Mouse (Mus musculus) lung, embryonic 14.5 days (tissue): ENCODE data around the gene Etv6. TPM values are rescaled to one million over a fixed set of nuclear protein-coding genes. Genes with fewer than 3 reads are reported as not detected.
A peak's percentile ranks its signal among the peaks of the same experiment; 100 is the strongest.

Experiments
- ATAC-seq: fragments of 200-750 bp; cut with Nextera tagmentation; 2 replicates; pipeline ENCODE4 v1.8.0; 2017; ENCODE audit warnings: mild to moderate bottlenecking, moderate TSS enrichment, moderate library complexity; ENCODE audit not compliant: insufficient read depth
- DNase-seq: peaks from one replicate; pipeline ENCODE4 v3.0.0-alpha.2; 2015
- H3K27ac ChIP-seq: fragments of 300-500 bp; sonication (generic); 2 replicates; pipeline ENCODE4 v1.5.1; 2014; ENCODE audit warnings: low read depth, mild to moderate bottlenecking, moderate library complexity
- H3K27me3 ChIP-seq: fragments of 300-500 bp; sonication (generic); 2 replicates; pipeline ENCODE4 v1.6.1; 2014; ENCODE audit warnings: low read length, control low read depth; ENCODE audit not compliant: insufficient read depth
- H3K36me3 ChIP-seq: fragments of 300-500 bp; sonication (generic); 2 replicates; pipeline ENCODE4 v1.6.1; 2014; ENCODE audit warnings: control low read depth; ENCODE audit not compliant: insufficient read depth
- H3K4me1 ChIP-seq: fragments of 300-500 bp; sonication (generic); 2 replicates; pipeline ENCODE4 v1.6.1; 2014; ENCODE audit warnings: antibody characterized with exemption, control low read depth; ENCODE audit not compliant: insufficient read depth
- H3K4me2 ChIP-seq: fragments of 300-500 bp; sonication (generic); 2 replicates; pipeline ENCODE4 v1.6.1; 2014; ENCODE audit warnings: mild to moderate bottlenecking
- H3K4me3 ChIP-seq: fragments of 300-500 bp; sonication (generic); 2 replicates; pipeline ENCODE4 v1.5.1; 2014; ENCODE audit warnings: low read depth, low read length
- H3K9ac ChIP-seq: fragments of 300-500 bp; sonication (generic); 2 replicates; pipeline ENCODE4 v1.6.1; 2014
- H3K9me3 ChIP-seq: fragments of 300-500 bp; sonication (generic); 2 replicates; pipeline ENCODE4 v1.6.1; 2016; ENCODE audit warnings: low read depth, low read length, control low read depth
- CTCF ChIP-seq: IDR thresholded peaks from 2 replicates; pipeline ENCODE4 v1.5.1; 2016; ENCODE audit warnings: antibody characterized with exemption, low read depth
- WGBS: fragments of 180-500 bp; shearing (Covaris S2); extraction: QIAGEN DNeasy Blood & Tissue Kit; methylation state at CpG from one replicate; pipeline ENCODE4 v1.1.7; 2014; 5-methylcytosine and 5-hydroxymethylcytosine counted together
- polyA plus RNA-seq: library from polyadenylated mRNA; unstranded; fragments of >200 nt; fragmentation: Nextera tagmentation; extraction: Ambion mirVana; gene quantifications from 2 replicates; pipeline ENCODE4 v1.2.1, GENCODE M21; 2014

Gene Etv6
- polyA plus RNA-seq, 1 experiment from 2014 or later: 21.4 TPM

- peak; percentile 87 for ATAC-seq
- peaks cover 36% of the 10 kb centered on the region for H3K4me1 ChIP-seq
Observed at GRCm38 (mm10) chr6:134188719-134189118, 153.2 kb downstream of the Etv6 start.

GRCm38 (mm10) chr6:134189174-134189573 lies 153.7 kb downstream of the Etv6 start:
- H3K4me3 ChIP-seq: no peak overlapping the region
- 9% methylated on average over 5 of the region's 5 CpGs for WGBS
- no peaks in the 10 kb centered on the region for H3K36me3 ChIP-seq
- DNase-seq (no peak), ATAC-seq (peak; percentile 46)
- H3K4me2 ChIP-seq: peak overlapping the region; percentile 16
- peaks cover 33% of the 10 kb centered on the region for H3K4me1 ChIP-seq
- peak overlapping the region; percentile 48 for H3K27ac ChIP-seq
- no peak for TF ChIP-seq CTCF
- H3K9me3 ChIP-seq: no peaks in the 10 kb centered on the region
- no peaks in the 10 kb centered on the region for H3K27me3 ChIP-seq
- no peak overlapping the region for H3K9ac ChIP-seq

More at GRCm38 (mm10) chr6:134188719-134189118, 153.2 kb downstream of the Etv6 start:
- Histone ChIP-seq H3K4me2 (no peak overlapping the region), H3K4me3 (no peak overlapping the region), H3K27me3 (no peaks in the 10 kb centered on the region), H3K9me3 (no peaks in the 10 kb centered on the region), H3K9ac (no peak overlapping the region), H3K27ac (peak overlapping the region; percentile 48), H3K36me3 (no peaks in the 10 kb centered on the region)
- peak; percentile 85 for DNase-seq
- no peak for TF ChIP-seq CTCF
- 17% methylated on average over 3 of the region's 3 CpGs for WGBS

- no peaks in the 10 kb centered on the region for H3K36me3 ChIP-seq
- H3K9ac ChIP-seq: no peak overlapping the region
- DNase-seq (peak; percentile 68), ATAC-seq (peak; percentile 69)
- H3K4me2 ChIP-seq: peak overlapping the region; percentile 16
- TF ChIP-seq CTCF: no peak
- H3K4me1 ChIP-seq: peaks cover 33% of the 10 kb centered on the region
- H3K4me3 ChIP-seq: no peak overlapping the region
- H3K9me3 ChIP-seq: no peaks in the 10 kb centered on the region
- no peaks in the 10 kb centered on the region for H3K27me3 ChIP-seq
- WGBS: 16% methylated on average over 7 of the region's 7 CpGs
- H3K27ac ChIP-seq: peak overlapping the region; percentile 48
Observed at GRCm38 (mm10) chr6:134189575-134190132, 154.2 kb downstream of the Etv6 start.

GRCm38 (mm10) chr6:134190597-134191278 lies 155.2 kb downstream of the Etv6 start:
- H3K27ac ChIP-seq: peak overlapping the region; percentile 48; the same call in 1 of the 2 replicates
- no peaks in the 10 kb centered on the region for H3K27me3 ChIP-seq
- peak; percentile 26 for DNase-seq
- no peak overlapping the region for H3K9ac ChIP-seq
- H3K4me3 ChIP-seq: no peak overlapping the region
- peaks cover 33% of the 10 kb centered on the region for H3K4me1 ChIP-seq
- no peaks in the 10 kb centered on the region for H3K36me3 ChIP-seq
- H3K4me2 ChIP-seq: no peak overlapping the region
- no peak for ATAC-seq
- WGBS: 35% methylated on average over 7 of the region's 7 CpGs
- TF ChIP-seq CTCF: no peak
- no peaks in the 10 kb centered on the region for H3K9me3 ChIP-seq

GRCm38 (mm10) chr6:134192710-134193109 lies 157.2 kb downstream of the Etv6 start:
- ATAC-seq: no peak
- Histone ChIP-seq H3K4me3 (no peak overlapping the region), H3K9me3 (no peaks in the 10 kb centered on the region), H3K36me3 (no peaks in the 10 kb centered on the region), H3K4me2 (no peak overlapping the region), H3K9ac (no peak overlapping the region), H3K27me3 (no peaks in the 10 kb centered on the region), H3K27ac (no peak overlapping the region), H3K4me1 (peaks cover 22% of the 10 kb centered on the region)
- TF ChIP-seq CTCF: no peak
- no peak for DNase-seq

GRCm38 (mm10) chr6:134199895-134200294 lies 164.4 kb downstream of the Etv6 start:
- H3K27me3 ChIP-seq: no peaks in the 10 kb centered on the region
- 83% methylated on average over 1 of the region's 1 CpGs for WGBS
- DNase-seq (peak; percentile 32), ATAC-seq (no peak)
- no peak overlapping the region for H3K4me2 ChIP-seq
- no peak overlapping the region for H3K4me3 ChIP-seq
- TF ChIP-seq CTCF: no peak
- no peak overlapping the region for H3K9ac ChIP-seq
- H3K4me1 ChIP-seq: 0 out of 2 replicates have a peak, but pooled peaks cover 6% of the 10 kb centered on the region
- H3K27ac ChIP-seq: peak overlapping the region; percentile 59; the same call in 1 of the 2 replicates
- H3K9me3 ChIP-seq: no peaks in the 10 kb centered on the region
- 0 out of 2 replicates have a peak, but pooled peaks cover 5% of the 10 kb centered on the region for H3K36me3 ChIP-seq

- Histone ChIP-seq H3K9ac (no peak overlapping the region), H3K4me3 (no peak overlapping the region), H3K4me1 (0 out of 2 replicates have a peak, but pooled peaks cover 6% of the 10 kb centered on the region), H3K4me2 (no peak overlapping the region), H3K27me3 (no peaks in the 10 kb centered on the region), H3K36me3 (0 out of 2 replicates have a peak, but pooled peaks cover 5% of the 10 kb centered on the region), H3K27ac (peak overlapping the region; percentile 59; the same call in 1 of the 2 replicates), H3K9me3 (no peaks in the 10 kb centered on the region)
- 78% methylated on average over 10 of the region's 10 CpGs for WGBS
- ATAC-seq (no peak), DNase-seq (no peak)
- TF ChIP-seq CTCF: no peak
Observed at GRCm38 (mm10) chr6:134200577-134200976, 165.1 kb downstream of the Etv6 start.
